Mouse (Mus musculus) adrenal gland, postnatal 4 days (tissue): ENCODE results near the gene Ccl2. TPM values are rescaled to one million over a fixed set of nuclear protein-coding genes. Genes with fewer than 3 reads are reported as not detected.

ENCODE experiments used
- total RNA-seq, 2 experiments: library from RNA; stranded (reverse); gene quantifications; 2 replicates each; pipeline ENCODE4 v1.2.3; 2021

Ccl2 gene
- total RNA-seq, 2 experiments from 2014 or later: 1.1 to 1.4 TPM

Other genes starting within 250 kb of the Ccl2 start
- under 1 TPM; 0.08 to 0.20 TPM for gene 5530401A14Rik, start 174.9 kb upstream of the Ccl2 start, total RNA-seq
- 1 to 10 TPM; 4.4 to 6.0 TPM for gene Asic2, start 67.1 kb upstream of the Ccl2 start, total RNA-seq
- not detected for gene Gm17268, start 3.0 kb downstream of the Ccl2 start, total RNA-seq
- not detected for gene Ccl7, start 10.1 kb downstream of the Ccl2 start, total RNA-seq
- 1 to 10 TPM; 3.8 to 4.0 TPM for gene Ccl11, start 22.3 kb downstream of the Ccl2 start, total RNA-seq
- 1 to 10 TPM in 1 of 2 experiments, under 1 TPM in 1; 0.84 to 1.1 TPM for gene Ccl12, start 66.3 kb downstream of the Ccl2 start, total RNA-seq
- gene Ccl8, start 79.6 kb downstream of the Ccl2 start, total RNA-seq: not detected